Mouse (Mus musculus) myocyte (in vitro differentiated cells): ENCODE measurements around the gene Lgsn.

ENCODE experiments used
- E2F4 ChIP-seq: IDR thresholded peaks from one replicate; pipeline ENCODE4 v1.6.1; 2011; ENCODE audit warnings: mild to moderate bottlenecking, control low read depth, moderate library complexity; ENCODE audit not compliant: insufficient read depth
- MAX ChIP-seq: IDR thresholded peaks from one replicate; pipeline ENCODE4 v1.6.1; 2011; ENCODE audit warnings: low read depth, mild to moderate bottlenecking, control low read depth
- MYOD1 ChIP-seq, 3 experiments: IDR thresholded peaks; one replicate each; pipeline ENCODE4 v1.6.1; 2011; ENCODE audit warnings: control low read depth in 2 of 3, low read depth in 2 of 3, mild to moderate bottlenecking in 2 of 3, moderate library complexity in 1 of 3; ENCODE audit not compliant: insufficient read length in 2 of 3, control insufficient read depth in 1 of 3
- POLR2A ChIP-seq: IDR thresholded peaks from one replicate; pipeline ENCODE4 v1.6.1; 2011; ENCODE audit warnings: low read depth, mild to moderate bottlenecking, control low read depth, moderate library complexity; ENCODE audit not compliant: insufficient read length
- SRF ChIP-seq: IDR thresholded peaks from one replicate; pipeline ENCODE4 v1.6.1; 2011; ENCODE audit warnings: low read depth; ENCODE audit not compliant: control insufficient read depth, insufficient read length
- TCF12 ChIP-seq: IDR thresholded peaks from one replicate; pipeline ENCODE4 v1.6.1; 2011; ENCODE audit warnings: mild to moderate bottlenecking, control low read depth; ENCODE audit not compliant: poor library complexity, insufficient read depth, severe bottlenecking
- TCF3 ChIP-seq: IDR thresholded peaks from one replicate; pipeline ENCODE4 v1.6.1; 2011; ENCODE audit warnings: low read depth, control low read depth; ENCODE audit not compliant: insufficient read length
- USF1 ChIP-seq: IDR thresholded peaks from one replicate; pipeline ENCODE4 v1.6.1; 2011; ENCODE audit warnings: low read depth, mild to moderate bottlenecking, control low read depth, moderate library complexity

DNA sequence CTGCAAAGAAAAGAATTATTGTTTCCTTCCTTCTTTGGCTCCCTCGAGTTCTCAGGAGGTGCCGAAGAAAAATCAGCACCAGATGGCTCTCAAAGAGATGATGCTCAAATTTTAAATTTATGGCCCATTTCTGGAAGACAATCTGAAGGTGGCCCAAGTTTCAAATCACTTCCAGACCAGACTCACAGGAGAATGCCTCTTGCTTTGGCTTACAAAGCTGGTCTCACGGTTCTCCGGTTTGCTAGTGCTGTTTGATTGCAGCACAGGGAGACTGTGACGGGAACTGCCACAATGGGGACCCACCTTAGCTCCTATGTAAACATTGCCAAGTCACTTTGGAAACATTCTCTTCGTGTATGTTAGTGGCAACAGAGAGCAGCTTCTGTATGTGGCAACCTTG is 26.5 kb upstream of the Lgsn start:
- TF ChIP-seq SRF (no peak), POLR2A (no peak), USF1 (no peak), TCF12 (no peak), E2F4 (no peak), MAX (no peak), TCF3 (no peak), MYOD1 (IDR thresholded peaks at IDR 0.05; ENCODE audit: control insufficient read depth in 1 of 3, insufficient read length in 2 of 3, low read depth in 2 of 3) (no peak)
